Mouse (Mus musculus) ovary, adult 10 weeks (tissue): Measurements from ENCODE around the gene Pgrmc2. TPM values are rescaled to one million over a fixed set of nuclear protein-coding genes. Genes with fewer than 3 reads are reported as not detected.

ENCODE experiments used
- polyA plus RNA-seq: library from polyadenylated mRNA; stranded (reverse); fragments of 350-450 nt; fragmentation: Illumina TruSeq; extraction: RNeasy Lipid Tissue Mini Kit (QIAGEN cat#74804); gene quantifications from one replicate; pipeline ENCODE4 v1.2.3, GENCODE M21; 2014

The Pgrmc2 gene
- 116 TPM for polyA plus RNA-seq

GRCm38 (mm10) chr3:41082885-41083789 is at the start of gene Pgrmc2:
TSS of gene Pgrmc2 (minus strand) at chr3:41083046.

Other genes starting within 250 kb of the Pgrmc2 start
- gene Mfsd8, start 236.2 kb downstream of the Pgrmc2 start, polyA plus RNA-seq = 24.9 TPM
- 12.5 TPM for gene Abhd18, start 236.1 kb downstream of the Pgrmc2 start, polyA plus RNA-seq
- not detected for gene 1700034I23Rik, start 180.5 kb downstream of the Pgrmc2 start, polyA plus RNA-seq
- 36.2 TPM for gene Larp1b, start 133.2 kb downstream of the Pgrmc2 start, polyA plus RNA-seq